Mouse (Mus musculus): ENCODE measurements around the gene Npy2r.

DNA sequence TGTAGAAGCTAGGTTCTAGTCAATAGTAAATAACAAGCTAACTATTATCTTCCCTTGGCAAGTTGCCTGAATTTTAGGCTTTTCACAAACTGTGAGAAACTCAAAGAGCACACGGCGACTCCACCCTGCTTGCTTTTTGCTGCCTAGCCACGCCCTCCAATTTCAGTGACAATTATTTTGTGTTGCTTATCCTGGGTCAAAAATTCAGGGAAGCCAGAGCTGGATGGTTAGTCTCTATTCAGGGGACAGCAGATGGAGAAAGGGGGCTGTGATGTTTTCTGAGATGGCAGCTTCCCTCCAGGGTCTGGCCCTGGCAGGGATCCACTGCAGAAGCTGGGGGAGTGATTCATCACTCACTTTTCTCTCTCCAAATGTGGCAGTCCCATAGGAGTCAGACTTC is 9.9 kb upstream of the Npy2r start:
- TF ChIP-seq CTCF (IDR thresholded peaks at IDR 0.05; ENCODE audit: control insufficient read depth, insufficient read depth, low read length) (no peak), POLR2A (IDR thresholded peaks at IDR 0.05; ENCODE audit: borderline replicate concordance, control insufficient read depth, low read depth, low read length) (no peak)

Data from bone marrow, adult 2 months (tissue).